Mouse (Mus musculus) induced T-regulatory cell, adult 2 months (primary cell): ENCODE results near the gene Vps29.

Experiments used
- DNase-seq: peaks from one replicate; pipeline ENCODE4 v3.0.0-alpha.2; 2012; ENCODE audit warnings: low read depth

The Vps29 gene

DNA sequence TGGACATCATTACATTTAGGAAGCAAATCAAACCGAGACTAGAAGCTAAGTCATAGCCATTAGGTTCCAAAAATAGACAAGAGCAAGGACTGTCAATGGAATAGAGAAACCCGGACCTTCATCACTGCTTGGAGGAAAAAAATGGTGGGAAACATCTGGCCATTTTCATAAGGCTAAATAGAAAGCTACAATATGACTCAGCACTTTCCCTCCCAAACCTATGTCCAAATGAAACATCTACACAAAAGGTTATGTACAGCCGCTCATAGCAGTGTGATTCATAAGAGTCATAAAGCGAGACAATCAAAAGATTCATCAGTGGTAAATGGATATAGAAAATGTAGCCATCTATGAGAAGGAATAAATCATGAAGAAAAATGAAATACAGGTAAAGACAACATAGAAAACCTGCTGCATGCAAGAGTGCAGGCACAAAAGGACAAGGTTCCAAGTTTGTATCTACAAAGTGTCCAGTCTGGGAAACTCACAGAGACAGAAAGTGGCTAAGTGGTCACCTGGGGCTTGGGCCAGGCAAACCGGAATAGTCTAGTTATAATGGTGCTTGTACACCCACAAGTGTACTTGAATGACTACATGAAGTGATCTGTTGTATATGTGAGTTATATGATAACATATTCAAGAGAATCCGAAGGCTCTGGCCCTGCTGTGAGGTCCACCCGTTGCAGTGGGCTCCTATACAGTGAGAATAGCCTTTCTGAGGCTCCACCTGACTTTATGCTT lies 17.4 kb upstream of the Vps29 start:
- no peak for DNase-seq

DNA sequence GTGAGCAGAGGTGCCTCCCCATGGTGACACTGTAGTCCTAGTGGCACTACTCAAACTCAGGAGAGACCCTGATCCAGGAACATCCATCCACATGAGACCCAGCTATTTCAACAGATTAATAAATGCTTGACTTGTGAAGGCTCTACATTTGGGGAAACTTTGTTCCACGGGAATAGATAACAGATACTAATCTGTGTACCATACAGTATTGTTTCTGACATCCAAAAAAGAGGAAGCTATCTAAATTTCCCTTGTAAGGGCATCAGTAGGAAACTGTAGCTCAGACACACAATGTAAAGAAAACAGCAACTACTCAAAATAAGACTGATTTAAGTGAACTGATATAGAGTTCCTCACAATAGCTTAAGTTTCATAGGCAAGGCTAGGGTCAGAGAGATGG lies 11.3 kb upstream of the Vps29 start:
- no peak for DNase-seq

DNA sequence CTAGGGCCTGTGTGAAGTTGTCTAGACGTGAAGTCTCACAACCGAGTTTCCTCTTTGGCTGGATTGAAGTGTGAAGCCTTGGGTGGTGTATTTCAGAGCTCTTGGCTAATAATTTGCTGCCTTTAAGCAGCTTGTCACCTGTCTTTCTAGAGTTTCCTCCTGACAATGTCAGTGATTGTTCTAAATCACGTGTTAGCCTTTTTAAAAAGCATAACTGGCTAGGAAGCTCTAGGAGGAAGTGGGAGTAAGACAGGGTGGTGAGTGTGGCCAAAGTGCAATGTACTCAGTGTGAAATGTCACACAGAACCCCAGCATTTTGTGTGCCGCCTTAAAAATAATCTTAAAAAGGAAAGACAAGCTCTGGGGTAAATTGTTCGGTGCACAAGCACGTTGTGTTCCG lies 10.4 kb upstream of the Vps29 start:
- DNase-seq, result no peak

DNA sequence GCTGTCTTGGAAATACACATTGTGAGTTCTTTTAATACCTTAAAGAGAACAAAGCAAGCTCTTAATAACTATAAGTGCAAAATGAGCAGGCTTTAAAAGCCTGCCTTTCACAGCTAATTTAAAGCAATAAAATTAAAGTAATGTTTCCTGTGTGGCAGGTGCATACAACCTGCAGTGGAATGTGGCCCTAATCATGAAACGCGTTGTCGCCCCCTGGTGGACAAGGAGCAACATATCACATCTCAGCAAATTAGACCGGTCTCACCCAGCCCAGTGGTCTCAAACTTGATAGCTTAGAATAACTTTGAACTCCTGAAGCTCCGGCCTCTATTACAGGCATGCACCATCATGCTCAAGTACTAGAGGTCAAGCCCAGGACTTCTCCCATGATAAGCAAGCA lies 9.9 kb upstream of the Vps29 start:
- DNase-seq, result peak; percentile 92

- peak; percentile 36 for DNase-seq
Measured at GRCm38 (mm10) chr5:122345777-122346176, 8.4 kb upstream of the Vps29 start.

- no peak for DNase-seq
Measured at GRCm38 (mm10) chr5:122354492-122355067, 411 bp downstream of the Vps29 start.

DNA sequence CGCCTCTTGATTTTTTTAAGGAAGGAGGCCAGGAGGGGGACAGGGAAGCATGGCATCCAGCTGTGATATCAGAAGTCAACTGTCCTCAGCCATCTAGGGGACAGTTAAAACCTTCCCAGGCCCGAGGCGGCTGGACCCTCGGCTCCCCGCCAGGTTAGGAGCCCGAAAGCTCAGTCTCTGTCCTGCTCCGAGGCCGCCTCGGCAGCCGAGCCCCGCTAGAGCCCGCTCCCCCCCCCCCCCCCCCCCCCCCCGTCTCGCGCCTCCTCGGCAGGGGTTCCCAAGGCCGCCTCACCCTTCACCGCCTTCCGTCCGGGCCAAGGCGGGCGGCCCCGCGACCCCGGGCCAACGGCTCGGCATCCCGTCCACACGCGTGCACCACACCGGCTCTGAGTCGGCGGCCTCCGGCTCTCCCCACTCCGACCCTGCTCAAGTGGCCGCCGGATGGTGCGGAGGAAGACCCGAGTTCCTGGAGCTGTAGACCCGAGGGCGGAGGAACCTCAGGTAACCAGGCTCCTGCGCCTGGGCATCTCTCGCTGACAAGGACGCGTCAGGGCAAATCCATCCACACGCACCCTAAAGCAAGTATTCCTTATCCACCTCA lies 17.5 kb downstream of the Vps29 start, which contains the start of gene Gpn3:
TSS of gene Gpn3 (plus strand) at position 286 of the 601 bp plus-strand sequence.
- DNase-seq, result no peak

- peak; percentile 100 for DNase-seq
Measured at GRCm38 (mm10) chr5:122372192-122372769, 18.1 kb downstream of the Vps29 start, which contains the start of gene Fam216a. Gene Fam216a, minus strand, starts transcription at chr5:122372364.

DNA sequence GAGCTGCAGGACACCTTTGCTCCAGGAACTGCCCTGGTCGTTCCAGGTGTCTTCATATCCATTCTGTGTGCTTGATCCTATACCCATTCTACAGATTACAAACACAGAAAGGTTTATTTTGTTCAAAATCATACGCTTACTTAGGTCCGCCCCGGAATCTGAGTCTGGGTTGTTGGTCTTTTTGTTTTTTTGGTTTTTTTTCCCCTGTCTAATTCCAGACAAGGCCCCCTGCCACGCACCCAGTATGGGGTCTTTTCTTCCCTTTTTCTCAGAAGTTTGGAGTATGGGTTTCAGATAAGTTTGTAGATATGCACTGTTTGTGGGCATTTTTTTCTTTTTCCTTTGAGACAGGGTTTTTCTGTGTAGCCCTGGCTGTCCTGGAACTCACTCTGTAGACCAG lies 18.7 kb downstream of the Vps29 start:
- DNase-seq, result no peak

GRCm38 (mm10) chr5:122377101-122377833 lies 23.1 kb downstream of the Vps29 start:
- DNase-seq, result no peak

- DNase-seq, result no peak
Measured at GRCm38 (mm10) chr5:122378171-122378570, 24.0 kb downstream of the Vps29 start.

GRCm38 (mm10) chr5:122379374-122380155 lies 25.4 kb downstream of the Vps29 start:
- peak; percentile 88 for DNase-seq

- DNase-seq, result no peak
Measured at GRCm38 (mm10) chr5:122390006-122390405, 35.8 kb downstream of the Vps29 start.

GRCm38 (mm10) chr5:122390671-122391070 lies 36.5 kb downstream of the Vps29 start:
- no peak for DNase-seq

DNA sequence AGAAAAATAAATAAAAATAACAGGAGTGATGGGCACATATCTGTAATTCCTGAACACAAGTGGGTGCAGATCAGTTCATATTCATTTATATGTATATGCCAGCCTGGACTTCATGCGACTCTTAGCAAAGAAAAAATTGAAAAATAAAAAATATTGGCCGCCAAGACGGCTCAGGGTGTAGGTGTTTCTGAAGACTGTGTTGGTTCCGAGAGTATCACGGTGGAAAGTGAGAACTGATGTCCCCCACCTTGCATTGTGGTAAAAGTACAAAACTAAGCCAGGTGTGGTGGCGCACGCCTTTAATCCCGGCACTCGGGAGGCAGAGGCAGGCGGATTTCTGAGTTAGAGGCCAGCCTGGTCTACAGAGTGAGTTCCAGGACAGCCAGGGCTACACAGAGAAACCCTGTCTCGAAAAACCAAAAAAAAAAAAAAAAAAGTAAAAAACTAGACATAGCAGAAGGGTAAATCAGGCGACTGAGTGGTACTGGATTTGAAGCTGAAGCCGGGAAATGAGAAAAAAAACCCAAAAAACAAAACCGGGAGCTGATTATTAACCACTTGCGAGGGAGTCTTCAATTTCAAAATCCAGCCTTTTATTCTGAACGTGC lies 37.1 kb downstream of the Vps29 start:
- peak; percentile 44 for DNase-seq

GRCm38 (mm10) chr5:122391786-122392180 lies 37.6 kb downstream of the Vps29 start, which contains the start of gene Arpc3:
Gene Arpc3, plus strand, starts transcription at chr5:122391878.
- peak; percentile 96 for DNase-seq

DNA sequence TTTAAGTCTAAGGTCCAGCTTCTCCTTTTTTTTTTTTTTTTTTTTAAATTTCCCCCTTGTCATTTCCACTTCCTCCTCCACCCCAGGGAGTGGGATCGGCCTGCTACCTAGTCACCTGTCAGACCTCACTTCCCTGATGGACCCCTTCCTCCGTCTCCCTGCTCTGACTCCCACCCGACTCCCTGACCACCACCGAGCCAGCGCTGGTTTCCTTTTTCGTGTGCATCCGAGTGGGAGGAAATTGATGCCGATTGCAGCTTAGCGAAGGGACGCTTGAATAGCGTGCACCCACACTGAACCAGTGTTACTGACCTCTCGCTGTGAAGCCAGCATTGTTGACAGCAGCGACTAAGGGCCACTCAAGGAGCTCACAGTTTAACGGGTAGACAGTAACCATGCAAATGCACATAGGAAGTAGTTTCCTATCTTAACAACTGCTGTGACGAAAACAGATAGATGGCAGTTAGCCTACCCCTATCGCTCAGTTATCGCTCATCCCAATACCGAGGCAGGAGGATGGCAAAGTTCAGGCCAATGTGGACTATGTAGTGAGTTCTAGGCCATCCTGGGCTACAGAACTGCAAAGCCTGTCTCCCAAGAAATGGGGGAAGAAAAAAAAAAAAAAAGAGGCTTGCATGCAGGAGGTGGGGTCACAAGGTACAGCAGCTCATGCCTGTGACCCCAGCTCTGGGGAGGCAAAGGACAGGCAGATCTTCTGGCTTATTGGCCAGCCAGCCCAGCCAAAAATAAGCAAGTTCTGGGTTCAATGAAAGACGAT lies 38.2 kb downstream of the Vps29 start:
- peak; percentile 73 for DNase-seq

DNA sequence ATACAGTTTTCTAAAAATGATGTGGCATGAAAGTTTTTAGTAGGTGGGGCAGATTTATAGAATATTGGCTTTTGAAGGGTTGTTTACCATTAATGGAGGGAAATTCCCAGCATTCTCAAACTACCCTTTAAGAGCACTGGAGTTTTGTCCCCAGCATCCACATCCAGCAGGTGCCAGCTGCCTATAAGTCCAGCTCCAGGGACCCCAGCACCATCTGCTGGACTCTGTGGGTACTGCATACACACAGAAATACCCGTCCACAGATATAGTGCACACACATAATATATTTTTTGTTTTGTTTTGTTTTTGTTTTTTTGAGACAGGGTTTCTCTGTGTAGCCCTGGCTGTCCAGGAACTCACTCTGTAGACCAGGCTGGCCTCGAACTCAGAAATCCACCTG lies 39.7 kb downstream of the Vps29 start:
- DNase-seq, result peak; percentile 93

GRCm38 (mm10) chr5:122396791-122397190 lies 42.6 kb downstream of the Vps29 start:
- peak; percentile 37 for DNase-seq

- no peak for DNase-seq
Measured at GRCm38 (mm10) chr5:122397495-122397894, 43.3 kb downstream of the Vps29 start.
